Mouse (Mus musculus) heart, embryonic 11.5 days (tissue): ENCODE results near the gene Pde4d. TPM values are rescaled to one million over a fixed set of nuclear protein-coding genes. Genes with fewer than 3 reads are reported as not detected.

Experiments
- ATAC-seq: fragments of 200-750 bp; cut with Nextera tagmentation; replicated peaks from 2 replicates; pipeline ENCODE4 v1.8.0; 2017; ENCODE audit warnings: moderate library complexity; ENCODE audit not compliant: insufficient number of reproducible peaks, low FRiP score, low TSS enrichment
- H3K27ac ChIP-seq: fragments of 300-500 bp; sonication (generic); 2 replicates; pipeline ENCODE4 v1.5.1; 2014; ENCODE audit warnings: mild to moderate bottlenecking, low read depth, low read length
- H3K27me3 ChIP-seq: fragments of 300-500 bp; sonication (generic); 2 replicates; pipeline ENCODE4 v1.6.1; 2014; ENCODE audit warnings: mild to moderate bottlenecking, low read length, mixed read lengths; ENCODE audit not compliant: control insufficient read depth, insufficient read depth
- H3K36me3 ChIP-seq: fragments of 300-500 bp; sonication (generic); 2 replicates; pipeline ENCODE4 v1.6.1; 2014; ENCODE audit warnings: mild to moderate bottlenecking, low read length, moderate library complexity, mixed read lengths; ENCODE audit not compliant: control insufficient read depth, insufficient read depth
- H3K4me1 ChIP-seq: fragments of 300-500 bp; sonication (generic); 2 replicates; pipeline ENCODE4 v1.6.1; 2014; ENCODE audit warnings: low read length; ENCODE audit not compliant: control insufficient read depth, insufficient read depth
- H3K4me2 ChIP-seq: fragments of 300-500 bp; sonication (generic); 2 replicates; pipeline ENCODE4 v1.6.1; 2014; ENCODE audit warnings: mild to moderate bottlenecking, moderate library complexity
- H3K4me3 ChIP-seq: fragments of 300-500 bp; sonication (generic); 2 replicates; pipeline ENCODE4 v1.5.1; 2014; ENCODE audit warnings: low read depth, low read length
- H3K9ac ChIP-seq: fragments of 300-500 bp; sonication (generic); 2 replicates; pipeline ENCODE4 v1.6.1; 2014; ENCODE audit warnings: mild to moderate bottlenecking, low read depth, low read length, moderate library complexity
- H3K9me3 ChIP-seq: fragments of 300-500 bp; sonication (generic); replicated peaks from 2 replicates; pipeline ENCODE4 v1.6.1; 2016; ENCODE audit warnings: low read length; ENCODE audit not compliant: control insufficient read depth
- WGBS: fragments of 180-500 bp; shearing (Covaris S2); extraction: QIAGEN DNeasy Blood & Tissue Kit; methylation state at CpG from one replicate; pipeline ENCODE4 v1.1.7; 2014; ENCODE audit not compliant: insufficient replicate concordance; 5-methylcytosine and 5-hydroxymethylcytosine counted together
- polyA plus RNA-seq: library from polyadenylated mRNA; unstranded; fragments of >200 nt; fragmentation: Nextera tagmentation; extraction: Ambion mirVana; gene quantifications from 2 replicates; pipeline ENCODE4 v1.2.1, GENCODE M21; 2014

Gene Pde4d
- polyA plus RNA-seq, 1 experiment from 2014 or later, result 27.8 TPM

DNA sequence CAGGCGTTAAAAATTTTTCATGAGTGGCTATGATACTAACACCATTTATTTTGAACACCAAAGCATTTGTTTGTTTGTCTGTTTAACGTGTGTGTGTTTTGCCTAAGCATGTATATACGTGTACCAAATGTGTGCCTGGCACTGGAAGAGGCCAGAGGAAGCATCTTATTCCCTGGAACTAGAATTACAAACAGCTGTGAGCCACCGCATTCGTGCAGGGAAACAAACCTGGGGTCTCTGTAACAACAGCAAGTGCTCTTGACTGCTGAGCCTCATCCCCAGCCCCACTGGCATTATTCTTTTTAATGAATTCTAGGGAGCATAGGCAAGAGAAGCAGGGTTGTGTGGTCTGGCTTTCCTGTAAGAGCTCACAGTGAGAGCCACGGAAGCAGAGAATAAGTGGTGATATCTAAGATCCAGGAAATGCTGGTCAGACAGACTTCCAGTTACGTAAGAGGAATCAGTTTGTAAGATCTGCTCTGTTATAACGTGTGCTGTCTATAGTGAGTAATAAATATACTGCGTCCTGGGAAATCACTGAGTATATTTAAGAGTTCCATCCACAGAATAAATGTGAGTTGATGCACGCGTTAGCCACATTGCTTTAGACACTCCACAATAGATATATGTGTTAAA is 1197.0 kb downstream of the Pde4d start:
- 49% methylated on average over 11 of the region's 11 CpGs for WGBS
- no peaks in the 10 kb centered on the region for H3K27me3 ChIP-seq
- no peak for ATAC-seq
- H3K27ac ChIP-seq, result 0 out of 2 replicates have a peak overlapping the region, but pooled peaks have one; percentile 24
- no peaks in the 10 kb centered on the region for H3K9me3 ChIP-seq
- no peaks in the 10 kb centered on the region for H3K36me3 ChIP-seq
- 0 out of 2 replicates have a peak overlapping the region, but pooled peaks have one; percentile 24 for H3K9ac ChIP-seq
- no peak overlapping the region for H3K4me3 ChIP-seq
- H3K4me1 ChIP-seq, result peaks cover 41% of the 10 kb centered on the region
- no peak overlapping the region for H3K4me2 ChIP-seq

DNA sequence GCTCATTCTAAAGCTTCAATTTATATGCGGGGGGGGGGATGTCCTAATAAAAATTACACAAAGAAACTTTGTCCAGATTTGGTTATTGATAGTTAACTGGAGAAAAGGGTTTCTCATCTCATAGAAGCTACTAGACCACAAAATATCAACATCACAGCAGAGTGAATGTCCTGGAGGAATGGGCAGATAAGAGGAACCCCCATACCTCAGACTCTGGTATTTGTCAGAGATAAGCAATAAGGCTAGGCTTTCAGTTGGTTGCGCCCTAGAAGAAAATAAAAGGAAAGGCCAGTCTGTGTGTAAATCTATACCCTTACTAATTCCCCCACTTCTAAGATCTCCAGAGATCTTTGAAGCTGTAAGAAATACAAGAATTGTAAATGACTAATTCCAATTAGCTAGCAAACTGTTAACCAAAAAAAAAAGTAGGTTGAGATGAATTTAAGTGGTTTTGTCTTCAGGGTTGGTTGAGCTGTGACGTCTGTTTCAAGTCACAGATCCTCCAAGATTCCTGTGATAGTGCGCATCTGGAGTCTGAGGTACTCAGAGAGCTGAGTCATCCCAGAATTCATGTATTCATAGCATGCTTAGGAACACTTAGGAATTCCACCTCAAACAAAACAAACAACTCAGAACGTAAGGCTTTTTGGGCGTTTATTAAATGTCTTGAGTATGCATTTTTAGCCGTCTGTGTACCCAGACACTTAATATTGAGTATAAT is 1197.9 kb downstream of the Pde4d start:
- no peaks in the 10 kb centered on the region for H3K36me3 ChIP-seq
- no peak overlapping the region for H3K4me3 ChIP-seq
- no peaks in the 10 kb centered on the region for H3K27me3 ChIP-seq
- no peaks in the 10 kb centered on the region for H3K9me3 ChIP-seq
- H3K27ac ChIP-seq, result no peak overlapping the region
- WGBS, result 41% methylated on average over 7 of the region's 7 CpGs
- no peak overlapping the region for H3K4me2 ChIP-seq
- ATAC-seq, result no peak
- H3K4me1 ChIP-seq, result peaks cover 46% of the 10 kb centered on the region
- no peak overlapping the region for H3K9ac ChIP-seq

DNA sequence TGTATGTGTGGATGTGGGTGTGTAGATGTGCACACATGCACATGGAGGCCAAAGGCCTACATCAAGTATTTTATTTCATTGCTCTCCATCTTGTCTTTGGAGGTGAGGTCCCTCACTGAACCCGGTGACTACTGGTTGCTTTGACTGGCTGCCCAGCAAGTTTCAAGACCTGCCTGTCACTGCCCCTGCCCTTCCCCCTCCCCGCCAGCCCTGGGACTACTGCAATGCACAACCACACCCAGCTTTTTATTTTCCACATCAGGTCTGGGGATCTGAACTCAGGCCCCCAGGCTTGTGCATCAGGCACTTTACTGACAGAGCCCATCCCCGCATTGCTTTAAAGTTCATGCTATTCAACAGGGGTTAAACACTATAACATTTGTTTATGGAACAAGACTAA is 1198.6 kb downstream of the Pde4d start:
- H3K4me2 ChIP-seq, result no peak overlapping the region
- H3K36me3 ChIP-seq, result no peaks in the 10 kb centered on the region
- no peak overlapping the region for H3K4me3 ChIP-seq
- 69% methylated on average over 3 of the region's 3 CpGs for WGBS
- H3K27me3 ChIP-seq, result no peaks in the 10 kb centered on the region
- ATAC-seq, result no peak
- H3K9me3 ChIP-seq, result no peaks in the 10 kb centered on the region
- no peak overlapping the region for H3K27ac ChIP-seq
- H3K4me1 ChIP-seq, result peaks cover 46% of the 10 kb centered on the region
- no peak overlapping the region for H3K9ac ChIP-seq

DNA sequence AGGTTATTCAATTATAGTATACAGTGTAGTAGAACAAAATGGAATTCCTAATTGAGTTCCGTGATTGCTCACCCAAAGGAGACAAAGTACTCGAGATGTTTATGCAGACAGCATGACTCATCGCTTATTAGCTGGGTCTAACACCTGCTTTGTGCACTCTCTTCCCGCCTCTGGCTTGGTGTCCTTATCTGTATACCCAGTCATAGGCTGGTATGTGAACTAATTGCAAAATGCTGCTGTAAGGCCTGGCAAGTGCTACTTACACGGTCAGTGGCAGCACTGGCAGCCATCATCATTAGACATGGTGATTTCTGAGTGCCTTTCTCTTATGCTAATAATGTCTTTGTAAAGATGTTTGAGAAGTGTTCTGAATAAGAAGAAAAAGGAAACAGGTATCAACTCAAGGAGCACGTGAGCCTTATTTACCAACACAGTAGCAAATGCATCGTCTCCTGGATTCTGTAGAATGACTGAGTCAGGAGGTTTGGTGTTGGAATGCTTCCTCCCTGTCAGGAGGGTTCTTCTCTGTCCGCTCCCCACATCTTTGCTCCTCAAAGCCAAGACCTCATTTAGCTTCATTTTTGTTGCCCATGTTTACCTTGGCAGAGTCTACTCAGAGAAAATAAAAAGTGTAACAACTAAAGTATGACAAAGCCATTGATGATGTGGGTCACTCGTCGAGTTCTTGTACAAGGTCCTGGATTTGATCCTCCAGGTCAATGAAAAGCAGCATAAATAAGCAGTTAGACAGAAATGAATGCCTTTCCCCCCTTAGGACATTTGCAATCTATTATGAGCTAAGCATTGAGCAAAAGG is 1202.2 kb downstream of the Pde4d start:
- Histone ChIP-seq H3K4me2 (no peak overlapping the region), H3K9ac (no peak overlapping the region), H3K9me3 (no peaks in the 10 kb centered on the region), H3K36me3 (no peaks in the 10 kb centered on the region), H3K4me1 (peaks cover 26% of the 10 kb centered on the region), H3K27me3 (no peaks in the 10 kb centered on the region), H3K4me3 (no peak overlapping the region), H3K27ac (peak overlapping the region; percentile 50; the same call in 1 of the 2 replicates)
- WGBS, result 61% methylated on average over 10 of the region's 10 CpGs
- ATAC-seq, result peak; percentile 94

DNA sequence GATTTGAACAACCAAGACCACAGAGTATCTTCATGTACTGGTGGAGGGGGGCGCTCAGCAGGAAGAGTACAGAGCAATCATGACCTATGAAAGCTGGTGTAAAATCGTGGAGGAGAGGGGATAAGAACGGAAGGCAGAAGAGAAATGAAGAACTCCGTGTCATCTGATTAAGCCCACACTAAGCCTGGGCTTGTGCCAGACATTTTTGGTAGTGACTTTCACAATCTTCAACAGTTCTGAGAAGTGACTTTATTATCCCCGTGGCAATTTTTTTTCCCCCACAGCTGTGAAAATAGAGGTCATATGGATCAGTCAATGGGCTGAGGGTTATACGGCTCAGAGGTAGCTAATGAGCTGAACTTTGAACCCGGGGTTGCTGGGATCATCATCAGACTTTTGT is 1202.9 kb downstream of the Pde4d start:
- Histone ChIP-seq H3K27ac (no peak overlapping the region), H3K4me2 (no peak overlapping the region)
- no peak for ATAC-seq

DNA sequence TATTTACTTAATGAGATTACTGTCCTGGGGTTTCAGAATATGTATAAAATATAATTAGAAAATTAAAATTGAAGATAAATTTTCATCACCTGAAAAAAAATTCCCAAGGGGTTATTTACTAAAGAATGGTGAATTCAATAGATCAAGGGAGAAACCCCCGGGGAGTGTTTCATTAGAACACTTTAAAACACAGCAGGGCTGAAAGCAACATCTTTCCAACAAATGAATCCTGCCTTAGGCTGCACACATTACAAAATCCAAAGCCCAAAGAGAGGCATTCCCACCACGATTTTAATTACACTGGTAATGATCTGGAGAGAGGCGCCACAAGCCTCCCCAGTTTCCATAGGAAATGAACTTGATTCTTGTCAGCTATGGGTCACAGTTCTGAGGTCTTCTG is 1205.6 kb downstream of the Pde4d start:
- no peak overlapping the region for H3K4me3 ChIP-seq
- no peak overlapping the region for H3K9ac ChIP-seq
- no peak for ATAC-seq
- WGBS, result 65% methylated on average over 3 of the region's 3 CpGs
- H3K27ac ChIP-seq, result no peak overlapping the region
- H3K4me1 ChIP-seq, result peaks cover 23% of the 10 kb centered on the region
- H3K36me3 ChIP-seq, result no peaks in the 10 kb centered on the region
- no peaks in the 10 kb centered on the region for H3K9me3 ChIP-seq
- H3K27me3 ChIP-seq, result no peaks in the 10 kb centered on the region
- H3K4me2 ChIP-seq, result no peak overlapping the region

More for the DNA sequence above, 1202.9 kb downstream of the Pde4d start:
- Histone ChIP-seq H3K27me3 (no peaks in the 10 kb centered on the region), H3K4me3 (no peak overlapping the region), H3K4me1 (peaks cover 23% of the 10 kb centered on the region), H3K9me3 (no peaks in the 10 kb centered on the region), H3K9ac (no peak overlapping the region), H3K36me3 (no peaks in the 10 kb centered on the region)
- 69% methylated on average over 7 of the region's 7 CpGs for WGBS

DNA sequence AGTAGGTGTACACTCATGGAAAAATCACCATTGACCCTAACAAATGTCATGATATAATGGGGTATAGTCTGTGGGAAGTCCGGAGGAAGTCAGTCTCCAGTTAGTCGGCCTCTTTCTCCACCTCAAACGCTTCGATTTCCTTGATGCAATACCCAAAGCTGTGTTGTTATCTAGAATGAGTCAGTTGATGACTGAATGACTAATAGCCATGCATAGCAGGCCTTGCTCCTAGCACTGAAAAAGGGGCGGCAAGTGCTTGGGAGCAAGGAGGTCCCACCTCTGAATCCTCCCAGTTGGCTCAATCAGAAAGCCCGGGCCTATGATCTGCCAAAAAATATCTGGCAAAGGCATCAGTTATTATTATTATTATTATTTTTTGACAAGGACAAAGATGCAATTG is 1209.4 kb downstream of the Pde4d start:
- H3K36me3 ChIP-seq, result no peaks in the 10 kb centered on the region
- no peak overlapping the region for H3K27ac ChIP-seq
- ATAC-seq, result no peak
- 46% methylated on average over 6 of the region's 6 CpGs for WGBS
- H3K27me3 ChIP-seq, result no peaks in the 10 kb centered on the region
- H3K4me3 ChIP-seq, result no peak overlapping the region
- no peak overlapping the region for H3K4me2 ChIP-seq
- H3K9ac ChIP-seq, result no peak overlapping the region
- H3K4me1 ChIP-seq, result peaks cover 5% of the 10 kb centered on the region; the same call in 1 of the 2 replicates
- H3K9me3 ChIP-seq, result no peaks in the 10 kb centered on the region

DNA sequence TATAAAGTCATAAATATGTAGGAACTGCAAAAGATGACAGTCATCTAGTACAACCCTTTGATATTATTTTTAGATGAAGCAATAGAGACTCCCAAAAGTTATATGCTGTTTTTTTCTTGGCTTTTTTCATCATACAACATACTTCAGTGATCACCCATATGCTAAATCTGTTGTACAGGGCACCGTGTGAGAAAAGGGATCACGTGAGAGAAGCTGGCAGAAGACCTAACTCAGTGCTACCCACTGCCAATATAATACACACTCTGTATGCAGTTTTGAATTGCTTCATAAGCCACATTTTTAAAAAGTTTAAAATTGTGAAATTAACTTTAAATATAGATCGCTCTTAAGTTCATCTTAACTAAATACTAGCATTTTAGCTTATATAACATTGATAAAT is 1211.6 kb downstream of the Pde4d start:
- Histone ChIP-seq H3K4me1 (peaks cover 20% of the 10 kb centered on the region), H3K9ac (no peak overlapping the region), H3K4me2 (no peak overlapping the region), H3K36me3 (no peaks in the 10 kb centered on the region), H3K27ac (no peak overlapping the region), H3K4me3 (no peak overlapping the region), H3K9me3 (no peaks in the 10 kb centered on the region), H3K27me3 (no peaks in the 10 kb centered on the region)
- 88% methylated on average over 3 of the region's 3 CpGs for WGBS
- no peak for ATAC-seq
